Mouse (Mus musculus) limb, embryonic 14.5 days (tissue): ENCODE data around the gene Rps11. TPM values are rescaled to one million over a fixed set of nuclear protein-coding genes. Genes with fewer than 3 reads are reported as not detected.

Source experiments
- ATAC-seq: fragments of 200-750 bp; cut with Nextera tagmentation; 2 replicates; pipeline ENCODE4 v1.8.0; 2017; ENCODE audit warnings: low read depth, moderate number of reproducible peaks, moderate TSS enrichment; ENCODE audit not compliant: low FRiP score
- DNase-seq: peaks from one replicate; pipeline ENCODE4 v3.0.0-alpha.2; 2015; ENCODE audit warnings: low spot score
- H3K27ac ChIP-seq: fragments of 300-500 bp; sonication (generic); replicated peaks from 2 replicates; pipeline ENCODE4 v1.5.1; 2014; ENCODE audit warnings: low read depth, mild to moderate bottlenecking, low read length, moderate library complexity, mixed read lengths
- H3K27me3 ChIP-seq: fragments of 300-500 bp; sonication (generic); 2 replicates; pipeline ENCODE4 v1.6.1; 2014; ENCODE audit warnings: low read length, mixed read lengths; ENCODE audit not compliant: control insufficient read depth, insufficient read depth
- H3K36me3 ChIP-seq: fragments of 300-500 bp; sonication (generic); 2 replicates; pipeline ENCODE4 v1.6.1; 2014; ENCODE audit warnings: mild to moderate bottlenecking, low read length, moderate library complexity, mixed read lengths; ENCODE audit not compliant: control insufficient read depth, insufficient read depth
- H3K4me1 ChIP-seq: fragments of 300-500 bp; sonication (generic); 2 replicates; pipeline ENCODE4 v1.6.1; 2014; ENCODE audit warnings: antibody characterized with exemption, low read length, mixed read lengths; ENCODE audit not compliant: control insufficient read depth, insufficient read depth
- H3K4me2 ChIP-seq: fragments of 300-500 bp; sonication (generic); replicated peaks from 2 replicates; pipeline ENCODE4 v1.6.1; 2014; ENCODE audit warnings: low read depth, mild to moderate bottlenecking, low read length, moderate library complexity; ENCODE audit not compliant: severe bottlenecking
- H3K4me3 ChIP-seq: fragments of 300-500 bp; sonication (generic); replicated peaks from 2 replicates; pipeline ENCODE4 v1.5.1; 2014; ENCODE audit warnings: low read length
- H3K9ac ChIP-seq: fragments of 300-500 bp; sonication (generic); 2 replicates; pipeline ENCODE4 v1.6.1; 2014; ENCODE audit warnings: mild to moderate bottlenecking, low read depth, low read length, moderate library complexity; ENCODE audit not compliant: severe bottlenecking
- H3K9me3 ChIP-seq: fragments of 300-500 bp; sonication (generic); 2 replicates; pipeline ENCODE4 v1.6.1; 2016; ENCODE audit warnings: low read length; ENCODE audit not compliant: control insufficient read depth
- POLR2A ChIP-seq: fragments of 200-500 bp; IDR thresholded peaks from 2 replicates; pipeline ENCODE4 v1.8.0; 2012; ENCODE audit warnings: inconsistent platforms, mild to moderate bottlenecking, moderate library complexity, borderline replicate concordance; ENCODE audit not compliant: insufficient read depth, insufficient read length; ENCODE audit errors: extremely low read depth
- whole genome bisulfite sequencing: fragments of 180-500 bp; shearing (Covaris S2); extraction: QIAGEN DNeasy Blood & Tissue Kit; methylation state at CpG from one replicate; pipeline ENCODE4 v1.1.7; 2014; 5-methylcytosine and 5-hydroxymethylcytosine counted together
- polyA plus RNA-seq, 2 experiments: library from polyadenylated mRNA; depleted of rRNA in 1 of 2; stranded (reverse) in 1 of 2; unstranded in 1 of 2; fragments of >200 nt; fragmentation: Nextera tagmentation in 1 of 2; extraction: Ambion mirVana in 1 of 2; gene quantifications; 2 replicates each; pipeline versions ENCODE4 v1.2.1 to v1.2.3; 2012 to 2014

Gene Rps11
- polyA plus RNA-seq, 2 experiments, result 814 to 1,719 TPM

DNA sequence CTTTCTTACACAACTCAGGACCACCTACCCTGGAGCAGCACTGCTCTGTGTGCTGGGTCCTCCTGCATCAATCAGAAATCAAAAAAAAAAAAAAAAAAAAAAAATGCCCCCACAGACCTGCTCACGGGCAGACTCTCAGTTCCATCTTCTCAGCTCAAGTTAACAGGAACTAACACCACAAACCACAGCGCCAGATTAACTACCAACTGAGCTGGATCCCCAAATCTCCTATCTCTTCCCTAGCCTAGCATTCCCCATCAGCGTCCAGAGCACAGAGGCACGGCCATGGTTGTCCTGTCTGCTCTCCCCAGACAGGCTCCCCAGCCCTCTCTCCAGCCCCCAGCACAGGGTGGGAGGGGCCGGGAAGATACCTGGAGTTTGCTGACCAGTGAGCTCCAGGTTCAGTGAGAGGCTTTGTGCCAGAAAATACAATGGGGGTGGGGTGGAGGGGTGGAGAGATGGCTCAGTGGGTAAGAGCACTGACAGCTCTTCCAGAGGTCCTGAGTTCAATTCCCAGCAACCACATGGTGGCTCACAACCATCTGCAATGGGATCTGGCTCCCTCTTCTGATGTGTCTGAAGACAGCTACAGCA lies 17.1 kb downstream of the Rps11 start:
- 59% methylated on average over 5 of the region's 5 CpGs for WGBS
- no peak overlapping the region for H3K4me2 ChIP-seq
- H3K4me3 ChIP-seq, result no peak overlapping the region
- peaks cover 21% of the 10 kb centered on the region for H3K4me1 ChIP-seq
- no peak overlapping the region for H3K27ac ChIP-seq
- ATAC-seq (no peak), DNase-seq (no peak)
- no peak overlapping the region for H3K9ac ChIP-seq
- H3K36me3 ChIP-seq, result no peaks in the 10 kb centered on the region
- no peaks in the 10 kb centered on the region for H3K9me3 ChIP-seq
- TF ChIP-seq POLR2A, result no peak
- no peaks in the 10 kb centered on the region for H3K27me3 ChIP-seq

DNA sequence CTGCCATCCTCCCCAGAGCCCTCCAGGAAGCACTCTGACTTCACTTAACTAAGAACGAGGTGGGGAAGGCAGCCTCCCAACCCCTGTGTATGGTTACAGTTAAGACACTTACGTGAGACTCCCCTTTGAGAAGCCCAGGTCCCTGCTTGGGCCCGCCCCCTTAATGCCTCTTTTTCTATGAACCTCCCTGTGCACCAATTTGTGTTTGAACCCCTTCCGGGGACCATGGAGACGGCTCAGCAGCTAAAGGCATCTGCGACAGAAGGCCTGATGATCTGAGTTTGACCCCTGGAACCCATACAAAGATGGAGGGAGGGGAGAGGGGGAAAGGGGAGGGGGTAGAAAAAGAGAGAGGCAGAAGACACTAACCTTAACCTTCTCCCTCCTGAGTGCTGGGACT lies 17.8 kb downstream of the Rps11 start:
- Histone ChIP-seq H3K4me1 (peaks cover 21% of the 10 kb centered on the region), H3K9ac (no peak overlapping the region), H3K4me2 (no peak overlapping the region), H3K27me3 (no peaks in the 10 kb centered on the region), H3K27ac (no peak overlapping the region), H3K4me3 (no peak overlapping the region), H3K36me3 (no peaks in the 10 kb centered on the region), H3K9me3 (no peaks in the 10 kb centered on the region)
- ATAC-seq (no peak), DNase-seq (no peak)
- WGBS, result 48% methylated on average over 6 of the region's 6 CpGs
- TF ChIP-seq POLR2A, result no peak

DNA sequence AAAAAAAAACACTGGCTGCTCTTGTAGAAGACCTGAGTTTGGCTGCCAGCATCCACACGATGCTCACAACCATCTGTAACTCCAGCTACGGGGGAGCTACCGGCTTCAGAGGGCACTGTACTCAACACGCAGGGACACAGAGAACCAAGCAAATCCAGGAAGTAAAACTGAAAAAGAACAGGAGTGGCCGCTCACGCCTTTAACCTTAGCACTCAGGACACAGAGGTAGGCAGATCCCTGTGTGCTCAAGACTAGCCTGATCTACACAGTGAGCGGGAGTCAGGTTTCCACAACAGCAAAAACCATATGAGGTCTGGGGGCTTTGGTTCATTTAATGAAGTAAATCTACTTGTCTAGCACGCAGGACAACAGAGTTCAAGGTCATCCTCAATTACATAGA lies 18.7 kb downstream of the Rps11 start:
- WGBS, result 74% methylated on average over 8 of the region's 8 CpGs

DNA sequence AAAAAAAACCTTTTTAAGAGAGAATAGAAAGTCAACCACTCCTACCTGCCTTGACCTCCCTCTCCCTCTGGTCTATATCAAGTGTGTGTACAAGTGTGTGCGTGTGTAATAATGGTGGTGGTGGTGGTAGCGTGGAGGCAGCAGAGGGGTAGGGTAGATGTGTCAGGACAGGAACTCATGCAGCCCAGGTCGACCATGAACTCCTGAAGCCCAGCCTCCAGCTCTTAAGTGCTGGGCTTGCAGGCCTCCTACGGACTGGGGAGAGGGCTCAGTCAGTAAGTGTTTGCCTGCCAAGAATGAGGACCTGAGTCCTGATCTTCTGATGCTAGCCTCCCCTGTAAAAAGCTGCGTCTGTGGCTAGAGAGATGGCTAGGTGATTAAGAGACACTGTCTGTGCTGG lies 19.3 kb downstream of the Rps11 start:
- Histone ChIP-seq H3K9me3 (no peaks in the 10 kb centered on the region), H3K4me3 (no peak overlapping the region), H3K9ac (no peak overlapping the region), H3K27me3 (no peaks in the 10 kb centered on the region), H3K36me3 (no peaks in the 10 kb centered on the region), H3K4me1 (peaks cover 21% of the 10 kb centered on the region), H3K4me2 (no peak overlapping the region), H3K27ac (no peak overlapping the region)
- 75% methylated on average over 5 of the region's 5 CpGs for WGBS
- TF ChIP-seq POLR2A, result no peak
- DNase-seq, result no peak
- no peak for ATAC-seq

More for the DNA sequence above, 18.7 kb downstream of the Rps11 start:
- no peaks in the 10 kb centered on the region for H3K27me3 ChIP-seq
- H3K27ac ChIP-seq, result no peak overlapping the region
- H3K36me3 ChIP-seq, result no peaks in the 10 kb centered on the region
- DNase-seq (no peak), ATAC-seq (no peak)
- no peak overlapping the region for H3K4me3 ChIP-seq
- TF ChIP-seq POLR2A, result no peak
- H3K4me2 ChIP-seq, result no peak overlapping the region
- no peaks in the 10 kb centered on the region for H3K9me3 ChIP-seq
- H3K9ac ChIP-seq, result no peak overlapping the region
- H3K4me1 ChIP-seq, result peaks cover 21% of the 10 kb centered on the region

DNA sequence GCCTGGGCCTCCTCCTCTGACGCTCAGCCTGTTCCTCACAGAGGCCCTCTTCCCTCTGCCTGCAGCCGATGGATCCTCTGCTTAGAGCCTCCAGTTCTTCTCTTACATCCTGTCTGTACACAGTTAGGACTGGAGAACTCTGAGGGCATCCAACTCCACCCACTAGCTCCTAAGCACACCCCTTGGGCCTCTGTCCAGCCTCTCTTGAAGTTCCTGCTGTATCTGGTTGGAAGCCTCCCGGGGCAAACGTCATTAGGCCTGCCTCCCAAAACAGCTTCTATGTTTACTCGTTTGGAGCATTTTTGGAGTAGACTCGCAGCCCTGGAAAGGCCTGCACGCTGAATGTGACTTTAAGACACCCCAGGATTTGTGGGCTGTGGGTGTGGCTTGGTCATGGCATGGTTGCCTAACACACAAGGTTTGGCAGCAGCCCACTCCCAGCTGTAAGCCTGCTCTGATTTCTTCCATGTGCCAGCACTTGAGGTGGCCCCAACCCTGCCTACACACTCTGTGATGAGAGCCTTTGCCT lies 20.5 kb downstream of the Rps11 start, which contains the start of gene Fcgrt:
Gene Fcgrt, minus strand, starts transcription at position 200 of the 529 bp plus-strand sequence.
- peak within 1 kb of the TSS; percentile 88 for H3K27ac ChIP-seq
- DNase-seq (peak; percentile 92), ATAC-seq (peak; percentile 92)
- H3K36me3 ChIP-seq, result no peaks in the 10 kb centered on the region
- H3K4me1 ChIP-seq, result peaks cover 21% of the 10 kb centered on the region
- peak within 1 kb of the TSS; percentile 59 for H3K4me2 ChIP-seq
- 19% methylated on average over 7 of the region's 7 CpGs for WGBS
- no peaks in the 10 kb centered on the region for H3K9me3 ChIP-seq
- H3K4me3 ChIP-seq, result peak within 1 kb of the TSS; percentile 29
- peak within 1 kb of the TSS; percentile 50 for H3K9ac ChIP-seq
- H3K27me3 ChIP-seq, result no peaks in the 10 kb centered on the region
- TF ChIP-seq POLR2A, result no peak
